Comparison of ENCODE assay signal across 7 mouse cellular contexts in genomic region chr2:93333817-93334731, GRCm38 (mm10). TPM values are rescaled to one million over a fixed set of nuclear protein-coding genes. Genes with fewer than 3 reads are reported as not detected.
DNase-seq lines count a peak whose midpoint lies in the region; ATAC-seq lines count a peak whose summit lies in the region.

Tspan18 (minus strand) TSS chr2:93334505.

- under 1% methylated on average over 84 of the region's 95 CpGs for WGBS in intestine, embryonic 15.5 days
- under 1% methylated on average over 94 of the region's 95 CpGs for WGBS in limb, embryonic 13.5 days
- under 1% methylated on average over 94 of the region's 95 CpGs for WGBS in midbrain, embryonic 14.5 days

- H3K4me2 ChIP-seq in intestine, embryonic 15.5 days (replicated peaks), result peak within 1 kb of the TSS; percentile 98
- H3K4me2 ChIP-seq in limb, embryonic 13.5 days (replicated peaks), result peak within 1 kb of the TSS; percentile 100
- peak within 1 kb of the TSS; percentile 99 for H3K4me2 ChIP-seq in midbrain, embryonic 14.5 days (ENCODE audit: low read length)

- no peaks in the 10 kb centered on the region for H3K9me3 ChIP-seq in intestine, embryonic 15.5 days
- no peaks in the 10 kb centered on the region for H3K9me3 ChIP-seq in limb, embryonic 13.5 days
- H3K9me3 ChIP-seq in midbrain, embryonic 14.5 days (ENCODE audit: control insufficient read depth, low read length), result no peaks in the 10 kb centered on the region

- peak; percentile 92 for DNase-seq in adrenal gland, postnatal 14 days
- DNase-seq in embryo, embryonic 10.5 days (ENCODE audit: low spot score), result peak; percentile 83
- DNase-seq in gonadal fat pad, adult 2 months (ENCODE audit: low read depth), result no peak
- peak; percentile 86 for DNase-seq in midbrain, embryonic 14.5 days
- DNase-seq in spleen, postnatal 10 days (ENCODE audit: low spot score in 2 of 2), result peak; percentile 50 to 75

- peak; percentile 92 for ATAC-seq in intestine, embryonic 15.5 days
- peak; percentile 74 for ATAC-seq in limb, embryonic 13.5 days (ENCODE audit: low FRiP score, low read depth)
- peak; percentile 67 for ATAC-seq in midbrain, embryonic 14.5 days (ENCODE audit: low FRiP score, low TSS enrichment)

- H3K4me3 ChIP-seq in intestine, embryonic 15.5 days (replicated peaks), result peak within 1 kb of the TSS; percentile 74
- H3K4me3 ChIP-seq in limb, embryonic 13.5 days, result peak within 1 kb of the TSS; percentile 69
- H3K4me3 ChIP-seq in midbrain, embryonic 14.5 days (replicated peaks; ENCODE audit: low read depth, low read length), result peak within 1 kb of the TSS; percentile 70

- H3K36me3 ChIP-seq in intestine, embryonic 15.5 days, result no peaks in the 10 kb centered on the region
- no peaks in the 10 kb centered on the region for H3K36me3 ChIP-seq in limb, embryonic 13.5 days
- H3K36me3 ChIP-seq in midbrain, embryonic 14.5 days (ENCODE audit: control insufficient read depth, insufficient read depth, low read length), result no peaks in the 10 kb centered on the region

- peak within 1 kb of the TSS; percentile 77 for H3K27ac ChIP-seq in intestine, embryonic 15.5 days
- peak within 1 kb of the TSS; percentile 61 for H3K27ac ChIP-seq in limb, embryonic 13.5 days
- H3K27ac ChIP-seq in midbrain, embryonic 14.5 days (replicated peaks; ENCODE audit: low read depth, low read length), result peak within 1 kb of the TSS; percentile 72

- H3K4me1 ChIP-seq in intestine, embryonic 15.5 days (replicated peaks), result peaks cover 29% of the 10 kb centered on the region; the same call in 1 of the 2 replicates
- H3K4me1 ChIP-seq in limb, embryonic 13.5 days, result peaks cover 36% of the 10 kb centered on the region
- H3K4me1 ChIP-seq in midbrain, embryonic 14.5 days (ENCODE audit: control insufficient read depth, insufficient read depth, low read length), result peaks cover 27% of the 10 kb centered on the region

- H3K9ac ChIP-seq in intestine, embryonic 15.5 days, result peak within 1 kb of the TSS; percentile 80
- H3K9ac ChIP-seq in limb, embryonic 13.5 days, result peak within 1 kb of the TSS; percentile 78
- peak within 1 kb of the TSS; percentile 81 for H3K9ac ChIP-seq in midbrain, embryonic 14.5 days (replicated peaks; ENCODE audit: low read length)

- H3K27me3 ChIP-seq in intestine, embryonic 15.5 days (replicated peaks), result no peaks in the 10 kb centered on the region
- H3K27me3 ChIP-seq in limb, embryonic 13.5 days, result peaks cover 20% of the 10 kb centered on the region; the same call in 1 of the 2 replicates
- H3K27me3 ChIP-seq in midbrain, embryonic 14.5 days (ENCODE audit: control insufficient read depth, insufficient read depth, low read length), result no peaks in the 10 kb centered on the region

RNA-seq across cellular contexts. Expression of gene Tspan18, which starts in this region (rescaled TPM):
- 72.2 and 76.9 TPM in 2 replicates for total RNA-seq in adrenal gland, postnatal 14 days (2021)
- polyA plus RNA-seq in gonadal fat pad, adult 2 months (2012; rRNA removed), result 22.0 and 22.8 TPM in 2 replicates
- polyA plus RNA-seq in intestine, embryonic 15.5 days (2015; fragmentation: Nextera tagmentation; extraction: Ambion mirVana), result 21.4 and 23.0 TPM in 2 replicates
- polyA plus RNA-seq in limb, embryonic 13.5 days (2015; fragmentation: Nextera tagmentation; extraction: Ambion mirVana), result 17.2 and 19.5 TPM in 2 replicates
- 21.2 and 27.8 TPM in 2 replicates for polyA plus RNA-seq in midbrain, embryonic 14.5 days (2014; fragmentation: Nextera tagmentation; extraction: Ambion mirVana)
